Mouse (Mus musculus): ENCODE measurements around the gene Adora3. TPM values are rescaled to one million over a fixed set of nuclear protein-coding genes. Genes with fewer than 3 reads are reported as not detected.
"Not testable (repeated sequence)": the region's sequence is repeated elsewhere in the genome, so short reads cannot be mapped to it uniquely, and the experiment has no call there.

Gene Adora3
- polyA plus RNA-seq, 1 experiment, result 0.45 TPM

- H3K27ac ChIP-seq (ENCODE audit: insufficient read depth, low read length), result no peak overlapping the region
- H3K9ac ChIP-seq (ENCODE audit: low read depth, poor library complexity, severe bottlenecking), result no peak overlapping the region
- H3K27me3 ChIP-seq (ENCODE audit: control insufficient read depth, insufficient read depth, low read length, poor library complexity, severe bottlenecking), result 0 out of 2 replicates have a peak, but pooled peaks cover 2% of the 10 kb centered on the region
- no peak for TF ChIP-seq POLR2A (IDR thresholded peaks at IDR 0.05; ENCODE audit: insufficient read depth, low read length)
- TF ChIP-seq EP300 (IDR thresholded peaks at IDR 0.05; ENCODE audit: insufficient read depth, low read depth, low read length), result no peak
- no peak for TF ChIP-seq CTCF (IDR thresholded peaks at IDR 0.05; ENCODE audit: low read depth, low read length)
- H3K4me1 ChIP-seq (ENCODE audit: control insufficient read depth, insufficient read depth, low read length), result no peaks in the 10 kb centered on the region
- H3K36me3 ChIP-seq (ENCODE audit: control insufficient read depth, insufficient read depth, low read length, poor library complexity, severe bottlenecking), result no peaks in the 10 kb centered on the region
- no peaks in the 10 kb centered on the region for H3K9me3 ChIP-seq (replicated peaks; ENCODE audit: control insufficient read depth, insufficient read depth, low read length, poor library complexity, severe bottlenecking)
- no peak overlapping the region for H3K4me3 ChIP-seq (ENCODE audit: low read depth, low read length)
Observed at GRCm38 (mm10) chr3:105908976-105909375, 38.3 kb downstream of the Adora3 start.

GRCm38 (mm10) chr3:105910519-105911190 is 40.0 kb downstream of the Adora3 start:
- Histone ChIP-seq H3K4me1 (ENCODE audit: control insufficient read depth, insufficient read depth, low read length) (no peaks in the 10 kb centered on the region), H3K27me3 (ENCODE audit: control insufficient read depth, insufficient read depth, low read length, poor library complexity, severe bottlenecking) (0 out of 2 replicates have a peak, but pooled peaks cover 2% of the 10 kb centered on the region), H3K9ac (ENCODE audit: low read depth, poor library complexity, severe bottlenecking) (no peak overlapping the region), H3K36me3 (ENCODE audit: control insufficient read depth, insufficient read depth, low read length, poor library complexity, severe bottlenecking) (no peaks in the 10 kb centered on the region), H3K9me3 (replicated peaks; ENCODE audit: control insufficient read depth, insufficient read depth, low read length, poor library complexity, severe bottlenecking) (no peaks in the 10 kb centered on the region), H3K4me3 (ENCODE audit: low read depth, low read length) (no peak overlapping the region), H3K27ac (ENCODE audit: insufficient read depth, low read length) (no peak overlapping the region)
- TF ChIP-seq CTCF (IDR thresholded peaks at IDR 0.05; ENCODE audit: low read depth, low read length) (no peak), EP300 (IDR thresholded peaks at IDR 0.05; ENCODE audit: insufficient read depth, low read depth, low read length) (no peak), POLR2A (IDR thresholded peaks at IDR 0.05; ENCODE audit: insufficient read depth, low read length) (no peak)

- TF ChIP-seq POLR2A (IDR thresholded peaks at IDR 0.05; ENCODE audit: insufficient read depth, low read length) (no peak), EP300 (IDR thresholded peaks at IDR 0.05; ENCODE audit: insufficient read depth, low read depth, low read length) (no peak), CTCF (IDR thresholded peaks at IDR 0.05; ENCODE audit: low read depth, low read length) (no peak)
- no peak overlapping the region for H3K9ac ChIP-seq (ENCODE audit: low read depth, poor library complexity, severe bottlenecking)
- H3K27ac ChIP-seq (ENCODE audit: insufficient read depth, low read length), result no peak overlapping the region
- H3K4me1 ChIP-seq (ENCODE audit: control insufficient read depth, insufficient read depth, low read length), result no peaks in the 10 kb centered on the region
- H3K36me3 ChIP-seq (ENCODE audit: control insufficient read depth, insufficient read depth, low read length, poor library complexity, severe bottlenecking), result no peaks in the 10 kb centered on the region
- H3K9me3 ChIP-seq (replicated peaks; ENCODE audit: control insufficient read depth, insufficient read depth, low read length, poor library complexity, severe bottlenecking), result no peaks in the 10 kb centered on the region
- 0 out of 2 replicates have a peak, but pooled peaks cover 2% of the 10 kb centered on the region for H3K27me3 ChIP-seq (ENCODE audit: control insufficient read depth, insufficient read depth, low read length, poor library complexity, severe bottlenecking)
- no peak overlapping the region for H3K4me3 ChIP-seq (ENCODE audit: low read depth, low read length)
Observed at GRCm38 (mm10) chr3:105912097-105912880, 41.6 kb downstream of the Adora3 start.

GRCm38 (mm10) chr3:105913839-105914681 is 43.4 kb downstream of the Adora3 start:
- Histone ChIP-seq H3K36me3 (ENCODE audit: control insufficient read depth, insufficient read depth, low read length, poor library complexity, severe bottlenecking) (no peaks in the 10 kb centered on the region), H3K27me3 (ENCODE audit: control insufficient read depth, insufficient read depth, low read length, poor library complexity, severe bottlenecking) (0 out of 2 replicates have a peak, but pooled peaks cover 2% of the 10 kb centered on the region), H3K9ac (ENCODE audit: low read depth, poor library complexity, severe bottlenecking) (no peak overlapping the region), H3K27ac (ENCODE audit: insufficient read depth, low read length) (no peak overlapping the region), H3K4me1 (ENCODE audit: control insufficient read depth, insufficient read depth, low read length) (no peaks in the 10 kb centered on the region), H3K9me3 (replicated peaks; ENCODE audit: control insufficient read depth, insufficient read depth, low read length, poor library complexity, severe bottlenecking) (no peaks in the 10 kb centered on the region), H3K4me3 (ENCODE audit: low read depth, low read length) (no peak overlapping the region)
- TF ChIP-seq EP300 (IDR thresholded peaks at IDR 0.05; ENCODE audit: insufficient read depth, low read depth, low read length), result no peak
- no peak for TF ChIP-seq CTCF (IDR thresholded peaks at IDR 0.05; ENCODE audit: low read depth, low read length)
- no peak for TF ChIP-seq POLR2A (IDR thresholded peaks at IDR 0.05; ENCODE audit: insufficient read depth, low read length)

GRCm38 (mm10) chr3:105915281-105915680 is 44.6 kb downstream of the Adora3 start:
- Histone ChIP-seq H3K4me1 (ENCODE audit: control insufficient read depth, insufficient read depth, low read length) (no peaks in the 10 kb centered on the region), H3K9ac (ENCODE audit: low read depth, poor library complexity, severe bottlenecking) (no peak overlapping the region), H3K4me3 (ENCODE audit: low read depth, low read length) (no peak overlapping the region), H3K36me3 (ENCODE audit: control insufficient read depth, insufficient read depth, low read length, poor library complexity, severe bottlenecking) (no peaks in the 10 kb centered on the region), H3K9me3 (replicated peaks; ENCODE audit: control insufficient read depth, insufficient read depth, low read length, poor library complexity, severe bottlenecking) (no peaks in the 10 kb centered on the region), H3K27ac (ENCODE audit: insufficient read depth, low read length) (no peak overlapping the region), H3K27me3 (ENCODE audit: control insufficient read depth, insufficient read depth, low read length, poor library complexity, severe bottlenecking) (0 out of 2 replicates have a peak, but pooled peaks cover 2% of the 10 kb centered on the region)
- TF ChIP-seq EP300 (IDR thresholded peaks at IDR 0.05; ENCODE audit: insufficient read depth, low read depth, low read length) (no peak), CTCF (IDR thresholded peaks at IDR 0.05; ENCODE audit: low read depth, low read length) (no peak), POLR2A (IDR thresholded peaks at IDR 0.05; ENCODE audit: insufficient read depth, low read length) (no peak)

GRCm38 (mm10) chr3:105916455-105916854 is 45.8 kb downstream of the Adora3 start:
- not testable (repeated sequence) for H3K9me3 ChIP-seq (replicated peaks; ENCODE audit: control insufficient read depth, insufficient read depth, low read length, poor library complexity, severe bottlenecking)

More at GRCm38 (mm10) chr3:105916455-105916854, 45.8 kb downstream of the Adora3 start:
- not testable (repeated sequence) for H3K4me3 ChIP-seq (ENCODE audit: low read depth, low read length); H3K27ac ChIP-seq (ENCODE audit: insufficient read depth, low read length); H3K36me3 ChIP-seq (ENCODE audit: control insufficient read depth, insufficient read depth, low read length, poor library complexity, severe bottlenecking); H3K9ac ChIP-seq (ENCODE audit: low read depth, poor library complexity, severe bottlenecking); H3K4me1 ChIP-seq (ENCODE audit: control insufficient read depth, insufficient read depth, low read length); H3K27me3 ChIP-seq (ENCODE audit: control insufficient read depth, insufficient read depth, low read length, poor library complexity, severe bottlenecking)

Data from ES-Bruce4 (cell line).